Mouse (Mus musculus) layer of hippocampus, adult 2 months (tissue): Measurements from ENCODE around the gene Pced1b. TPM values are rescaled to one million over a fixed set of nuclear protein-coding genes. Genes with fewer than 3 reads are reported as not detected.
A peak's percentile ranks its signal among the peaks of the same experiment; 100 is the strongest.

ENCODE experiments used
- DNase-seq, 2 experiments: peaks; one replicate each; pipeline ENCODE4 v3.0.0; 2022; ENCODE audit warnings: low spot score in 2 of 2
- H3K27ac ChIP-seq: fragments of 200-600 bp; 2 replicates; pipeline ENCODE4 v1.8.1; 2022
- H3K4me3 ChIP-seq: fragments of 200-600 bp; 2 replicates; pipeline ENCODE4 v1.8.1; 2022; ENCODE audit warnings: mild to moderate bottlenecking
- CTCF ChIP-seq: fragments of 200-600 bp; conservative IDR thresholded peaks from 2 replicates; pipeline ENCODE4 v1.8.1; 2022; ENCODE audit warnings: antibody characterized with exemption, mild to moderate bottlenecking, moderate library complexity
- total RNA-seq, 2 experiments: library from RNA; stranded (reverse); gene quantifications; 2 replicates each; pipeline ENCODE4 v1.2.3; 2021

The Pced1b gene
- total RNA-seq, 2 experiments from 2014 or later: 6.7 to 11.1 TPM

- H3K4me3 ChIP-seq: no peak overlapping the region
- TF ChIP-seq CTCF: no peak
- no peak overlapping the region for H3K27ac ChIP-seq
- DNase-seq: no peak
These were observed 91.6 kb downstream of the Pced1b start for GRCm38 (mm10) chr15:97338377-97339060.

GRCm38 (mm10) chr15:97342336-97342735, 95.4 kb downstream of the Pced1b start:
- TF ChIP-seq CTCF: no peak
- DNase-seq: no peak
- Histone ChIP-seq H3K4me3 (no peak overlapping the region), H3K27ac (no peak overlapping the region)

GRCm38 (mm10) chr15:97342945-97343344, 96.0 kb downstream of the Pced1b start:
- no peak for TF ChIP-seq CTCF
- no peak overlapping the region for H3K27ac ChIP-seq
- no peak overlapping the region for H3K4me3 ChIP-seq
- no peak for DNase-seq

GRCm38 (mm10) chr15:97343921-97344320, 97.0 kb downstream of the Pced1b start:
- Histone ChIP-seq H3K27ac (no peak overlapping the region), H3K4me3 (no peak overlapping the region)
- DNase-seq: no peak
- TF ChIP-seq CTCF: no peak

GRCm38 (mm10) chr15:97345110-97345509, 98.2 kb downstream of the Pced1b start:
- no peak overlapping the region for H3K27ac ChIP-seq
- no peak for TF ChIP-seq CTCF
- no peak overlapping the region for H3K4me3 ChIP-seq
- DNase-seq: no peak

GRCm38 (mm10) chr15:97345917-97346316, 99.0 kb downstream of the Pced1b start:
- Histone ChIP-seq H3K27ac (no peak overlapping the region), H3K4me3 (no peak overlapping the region)
- TF ChIP-seq CTCF: no peak
- DNase-seq: no peak

- Histone ChIP-seq H3K4me3 (no peak overlapping the region), H3K27ac (no peak overlapping the region)
- DNase-seq: no peak
- no peak for TF ChIP-seq CTCF
These were observed 99.5 kb downstream of the Pced1b start for GRCm38 (mm10) chr15:97346413-97346812.

- TF ChIP-seq CTCF: no peak
- Histone ChIP-seq H3K27ac (no peak overlapping the region), H3K4me3 (no peak overlapping the region)
- no peak for DNase-seq
These were observed 100.0 kb downstream of the Pced1b start for GRCm38 (mm10) chr15:97346897-97347296.

GRCm38 (mm10) chr15:97348566-97349315, 101.8 kb downstream of the Pced1b start:
- DNase-seq: no peak
- TF ChIP-seq CTCF: no peak
- H3K27ac ChIP-seq: no peak overlapping the region
- no peak overlapping the region for H3K4me3 ChIP-seq

- H3K27ac ChIP-seq: 0 out of 2 replicates have a peak overlapping the region, but pooled peaks have one; percentile 3
- no peak overlapping the region for H3K4me3 ChIP-seq
- no peak for DNase-seq
- TF ChIP-seq CTCF: no peak
These were observed 103.6 kb downstream of the Pced1b start for GRCm38 (mm10) chr15:97350528-97350927.

GRCm38 (mm10) chr15:97351016-97351415, 104.1 kb downstream of the Pced1b start:
- Histone ChIP-seq H3K4me3 (no peak overlapping the region), H3K27ac (0 out of 2 replicates have a peak overlapping the region, but pooled peaks have one; percentile 3)
- no peak for TF ChIP-seq CTCF
- peak in 1 of 2 experiments; percentile 8 for DNase-seq

- no peak overlapping the region for H3K4me3 ChIP-seq
- no peak for DNase-seq
- TF ChIP-seq CTCF: no peak
These were observed 104.8 kb downstream of the Pced1b start for GRCm38 (mm10) chr15:97351681-97352080.

GRCm38 (mm10) chr15:97355676-97356303, 108.9 kb downstream of the Pced1b start:
- Histone ChIP-seq H3K4me3 (no peak overlapping the region), H3K27ac (no peak overlapping the region)
- no peak for TF ChIP-seq CTCF
- DNase-seq: no peak

More at GRCm38 (mm10) chr15:97351681-97352080, 104.8 kb downstream of the Pced1b start:
- no peak overlapping the region for H3K27ac ChIP-seq
